Mouse (Mus musculus) CH12.LX (cell line): ENCODE data around the gene Pmpca. TPM values are rescaled to one million over a fixed set of nuclear protein-coding genes. Genes with fewer than 3 reads are reported as not detected.

Experiments
- DNase-seq: peaks from one replicate; pipeline ENCODE4 v3.0.0-alpha.2; 2013; ENCODE audit errors: extremely low read depth
- H3K27ac ChIP-seq: 2 replicates; pipeline ENCODE4 v1.5.1; 2012; ENCODE audit warnings: low read depth, mild to moderate bottlenecking, control low read depth, moderate library complexity; ENCODE audit not compliant: insufficient read depth
- H3K27me3 ChIP-seq: replicated peaks from 2 replicates; pipeline ENCODE3; 2012; ENCODE audit warnings: inconsistent platforms
- H3K36me3 ChIP-seq, 2 experiments: replicated peaks in 1 of 2; 2 replicates each; pipeline versions ENCODE3 to v1.6.1; 2012; ENCODE audit warnings: inconsistent platforms in 1 of 2, low read length in 1 of 2, mild to moderate bottlenecking in 1 of 2, mixed read lengths in 1 of 2, moderate library complexity in 1 of 2; ENCODE audit not compliant: control insufficient read depth in 1 of 2, insufficient read depth in 1 of 2
- H3K4me1 ChIP-seq, 2 experiments: 2 replicates each; pipeline ENCODE4 v1.6.1; 2012; ENCODE audit warnings: inconsistent platforms in 1 of 2, moderate library complexity in 1 of 2; ENCODE audit not compliant: insufficient read depth in 2 of 2, control insufficient read depth in 1 of 2
- H3K4me2 ChIP-seq: 2 replicates; pipeline ENCODE4 v1.6.1; 2012; ENCODE audit warnings: low read depth, mild to moderate bottlenecking, control low read depth; ENCODE audit not compliant: poor library complexity, insufficient read depth, severe bottlenecking
- H3K4me3 ChIP-seq, 3 experiments: fragments of 150-350 bp in 1 of 3; sonication (generic) in 1 of 3; replicated peaks in 1 of 3; 2 replicates each; pipeline versions ENCODE3 to v1.5.1; 2011 to 2012; ENCODE audit warnings: low read depth in 2 of 3, low read length in 2 of 3, mild to moderate bottlenecking in 2 of 3, moderate library complexity in 2 of 3, control low read depth in 1 of 3, improper control_type of control experiment in 1 of 3, inconsistent platforms in 1 of 3, mixed read lengths in 1 of 3; ENCODE audit not compliant: poor library complexity in 1 of 3
- H3K79me2 ChIP-seq: replicated peaks from 2 replicates; pipeline ENCODE4 v1.6.1; 2012; ENCODE audit warnings: mild to moderate bottlenecking, moderate library complexity; ENCODE audit not compliant: control insufficient read depth, poor library complexity, insufficient read depth, severe bottlenecking; ENCODE audit errors: extremely low read depth
- H3K9ac ChIP-seq: 2 replicates; pipeline ENCODE4 v1.6.1; 2012; ENCODE audit warnings: low read depth, mild to moderate bottlenecking, control low read depth, moderate library complexity; ENCODE audit not compliant: insufficient read depth
- H3K9me3 ChIP-seq: replicated peaks from 2 replicates; pipeline ENCODE3; 2012; ENCODE audit warnings: low read length, inconsistent platforms, mixed read lengths
- BHLHE40 ChIP-seq: IDR thresholded peaks from 2 replicates; pipeline ENCODE4 v1.6.1; 2011; ENCODE audit warnings: mild to moderate bottlenecking, low read depth, low read length, improper control_type of control experiment
- CHD1 ChIP-seq: IDR thresholded peaks from 2 replicates; pipeline ENCODE4 v1.6.1; 2012; ENCODE audit warnings: low read depth, low read length, improper control_type of control experiment, inconsistent platforms
- CHD2 ChIP-seq: IDR thresholded peaks from 2 replicates; pipeline ENCODE4 v1.6.1; 2011; ENCODE audit warnings: low read length, improper control_type of control experiment
- CTCF ChIP-seq, 2 experiments: IDR thresholded peaks in 1 of 2; conservative IDR thresholded peaks in 1 of 2; 2 replicates each; pipeline ENCODE4 v1.5.1; 2011 to 2012; ENCODE audit warnings: low read depth in 2 of 2, low read length in 2 of 2, improper control_type of control experiment in 1 of 2, inconsistent platforms in 1 of 2, mild to moderate bottlenecking in 1 of 2, moderate library complexity in 1 of 2
- ELF1 ChIP-seq: IDR thresholded peaks from 2 replicates; pipeline ENCODE4 v1.6.1; 2014; ENCODE audit warnings: low read depth, mild to moderate bottlenecking, inconsistent platforms, low read length, improper control_type of control experiment
- EP300 ChIP-seq: IDR thresholded peaks from 2 replicates; pipeline ENCODE4 v1.6.1; 2011; ENCODE audit warnings: low read length, improper control_type of control experiment
- ETS1 ChIP-seq: conservative IDR thresholded peaks from 2 replicates; pipeline ENCODE4 v1.6.1; 2012; ENCODE audit warnings: low read depth, mild to moderate bottlenecking, inconsistent platforms, low read length, improper control_type of control experiment, moderate library complexity
- GABPA ChIP-seq: IDR thresholded peaks from 2 replicates; pipeline ENCODE4 v1.6.1; 2012; ENCODE audit warnings: low read depth, low read length, improper control_type of control experiment, inconsistent platforms; ENCODE audit not compliant: insufficient replicate concordance
- HCFC1 ChIP-seq: IDR thresholded peaks from 2 replicates; pipeline ENCODE4 v1.6.1; 2012; ENCODE audit warnings: low read depth, mild to moderate bottlenecking, inconsistent platforms, low read length, improper control_type of control experiment
- IRF4 ChIP-seq: IDR thresholded peaks from 2 replicates; pipeline ENCODE4 v1.6.1; 2014; ENCODE audit warnings: low read depth, mild to moderate bottlenecking, inconsistent platforms, low read length, improper control_type of control experiment
- JUN ChIP-seq: IDR thresholded peaks from 2 replicates; pipeline ENCODE4 v1.6.1; 2011; ENCODE audit warnings: low read depth, mild to moderate bottlenecking, low read length, improper control_type of control experiment, moderate library complexity; ENCODE audit not compliant: insufficient read depth
- MAX ChIP-seq: IDR thresholded peaks from 2 replicates; pipeline ENCODE4 v1.6.1; 2011; ENCODE audit warnings: low read length, improper control_type of control experiment
- MAZ ChIP-seq: IDR thresholded peaks from 2 replicates; pipeline ENCODE4 v1.6.1; 2012; ENCODE audit warnings: low read depth, mild to moderate bottlenecking, inconsistent platforms, low read length, improper control_type of control experiment, moderate library complexity
- MEF2A ChIP-seq: IDR thresholded peaks from 2 replicates; pipeline ENCODE4 v1.6.1; 2014; ENCODE audit warnings: low read depth, mild to moderate bottlenecking, inconsistent platforms, low read length, improper control_type of control experiment, borderline replicate concordance
- MXI1 ChIP-seq: IDR thresholded peaks from 2 replicates; pipeline ENCODE4 v1.6.1; 2011; ENCODE audit warnings: mild to moderate bottlenecking, low read depth, low read length, improper control_type of control experiment
- MYC ChIP-seq: IDR thresholded peaks from 2 replicates; pipeline ENCODE4 v1.6.1; 2011; ENCODE audit warnings: low read depth, mild to moderate bottlenecking, improper control_type of control experiment, low read length
- NELFE ChIP-seq: IDR thresholded peaks from 2 replicates; pipeline ENCODE4 v1.6.1; 2011; ENCODE audit warnings: low read depth, low read length, improper control_type of control experiment
- NRF1 ChIP-seq: IDR thresholded peaks from 2 replicates; pipeline ENCODE4 v1.6.1; 2014; ENCODE audit warnings: low read depth, mild to moderate bottlenecking, inconsistent platforms, low read length, improper control_type of control experiment, moderate library complexity
- POLR2A ChIP-seq: IDR thresholded peaks from 2 replicates; pipeline ENCODE4 v1.6.1; 2011; ENCODE audit warnings: low read depth, mild to moderate bottlenecking, improper control_type of control experiment, low read length
- POLR2AphosphoS2 ChIP-seq: IDR thresholded peaks from 2 replicates; pipeline ENCODE4 v1.6.1; 2011; ENCODE audit warnings: low read depth, low read length, improper control_type of control experiment
- RAD21 ChIP-seq: IDR thresholded peaks from 2 replicates; pipeline ENCODE4 v1.6.1; 2011; ENCODE audit warnings: low read depth, mild to moderate bottlenecking, low read length, improper control_type of control experiment, moderate library complexity
- RCOR1 ChIP-seq: conservative IDR thresholded peaks from 2 replicates; pipeline ENCODE4 v1.6.1; 2012; ENCODE audit warnings: low read depth, mild to moderate bottlenecking, inconsistent platforms, low read length, improper control_type of control experiment
- SIN3A ChIP-seq: IDR thresholded peaks from 2 replicates; pipeline ENCODE4 v1.6.1; 2012; ENCODE audit warnings: low read length, improper control_type of control experiment, inconsistent platforms
- SMC3 ChIP-seq: IDR thresholded peaks from 2 replicates; pipeline ENCODE4 v1.6.1; 2011; ENCODE audit warnings: low read depth, low read length, improper control_type of control experiment
- TCF12 ChIP-seq: IDR thresholded peaks from 2 replicates; pipeline ENCODE4 v1.6.1; 2014; ENCODE audit warnings: low read depth, mild to moderate bottlenecking, inconsistent platforms, low read length, improper control_type of control experiment
- UBTF ChIP-seq: IDR thresholded peaks from 2 replicates; pipeline ENCODE4 v1.6.1; 2012; ENCODE audit warnings: low read depth, mild to moderate bottlenecking, inconsistent platforms, low read length, improper control_type of control experiment, moderate library complexity
- USF1 ChIP-seq: IDR thresholded peaks from 2 replicates; pipeline ENCODE4 v1.6.1; 2014; ENCODE audit warnings: low read depth, mild to moderate bottlenecking, inconsistent platforms, low read length, improper control_type of control experiment
- ZC3H11A ChIP-seq: IDR thresholded peaks from 2 replicates; pipeline ENCODE4 v1.6.1; 2012; ENCODE audit warnings: low read depth, mild to moderate bottlenecking, inconsistent platforms, low read length, improper control_type of control experiment
- ZMIZ1 ChIP-seq: IDR thresholded peaks from 2 replicates; pipeline ENCODE4 v1.6.1; 2012; ENCODE audit warnings: low read depth, mild to moderate bottlenecking, inconsistent platforms, low read length, improper control_type of control experiment
- dilution Hi-C: fragments of 300-500 bp; cut with MboI; formaldehyde crosslinking; loops from 2 replicates; pipeline ENCODE4 v1.14.3; 2020; ENCODE audit warnings: low sequenced_read_pairs; ENCODE audit not compliant: extremely low pct_unique_long_range_greater_than_20kb, extremely low pct_ligation_motif_present
- in situ Hi-C: fragments of 300-500 bp; cut with MboI; formaldehyde crosslinking; loops from 3 replicates; pipeline ENCODE4 v1.14.3; 2019; ENCODE audit warnings: low sequenced_read_pairs, low pct_ligation_motif_present, low pct_unique_long_range_greater_than_20kb, mixed read lengths
- polyA plus RNA-seq: library from polyadenylated mRNA; unstranded; fragments of >175 nt; gene quantifications from 2 replicates; pipeline ENCODE4 v1.2.1, GENCODE M21; 2012; ENCODE audit warnings: low read depth; ENCODE audit not compliant: insufficient read length
- total RNA-seq, 2 experiments: library from RNA; depleted of rRNA; stranded (reverse); fragments of 300-350 nt in 1 of 2; fragments of >200 nt in 1 of 2; gene quantifications; 2 replicates each; pipeline ENCODE4 v1.2.3; 2012 to 2014

Gene Pmpca
- total and polyA plus RNA-seq, 3 experiments: 74.7 to 143 (median 79.5) TPM

- Histone ChIP-seq H3K27me3 (no peaks in the 10 kb centered on the region), H3K4me3 (peak within 1 kb of the TSS; percentile 59 to 82 (median 79)), H3K9me3 (no peaks in the 10 kb centered on the region), H3K4me2 (peak within 1 kb of the TSS; percentile 58), H3K27ac (no peak within 1 kb of the TSS), H3K36me3 (peaks cover 31 to 74% of the 10 kb centered on the region in 2 experiments), H3K4me1 (peaks cover 10 to 41% of the 10 kb centered on the region in 2 experiments), H3K79me2 (no peaks in the 10 kb centered on the region), H3K9ac (peak within 1 kb of the TSS; percentile 74)
- dilution Hi-C loops (no loop called here), in situ Hi-C loops (loop anchor here (5.0 kb wide), 1 partner anchor 56 kb away; the partner anchor contains the start of gene Dnlz)
- TF ChIP-seq GABPA (peak; percentile 67), ZMIZ1 (no peak), NRF1 (peak; percentile 47), MYC (no peak), POLR2A (peak; percentile 69), USF1 (no peak), MEF2A (peak; percentile 42), NELFE (peak; percentile 66), MXI1 (peak; percentile 72), ELF1 (peak; percentile 85), MAZ (peak; percentile 57; the same call in 1 of the 2 replicates), TCF12 (peak; percentile 88), ZC3H11A (no peak), POLR2AphosphoS2 (peak; percentile 80; the same call in 1 of the 2 replicates), JUN (no peak), UBTF (peak; percentile 71; the same call in 1 of the 2 replicates), BHLHE40 (peak; percentile 49; the same call in 1 of the 2 replicates), IRF4 (peak; percentile 36; the same call in 1 of the 2 replicates), RAD21 (peak; percentile 3), EP300 (no peak), SIN3A (peak; percentile 83), CHD1 (no peak), RCOR1 (no peak), CHD2 (0 out of 2 replicates have a peak, but pooled peaks have one; percentile 22), ETS1 (0 out of 2 replicates have a peak, but pooled peaks have one; percentile 21), HCFC1 (peak; percentile 82), SMC3 (peak; percentile 40), CTCF (conservative IDR thresholded peaks at IDR 0.05 in 1 of 2, IDR thresholded peaks at IDR 0.05 in 1 of 2; ENCODE audit: low read depth in 2 of 2, low read length in 2 of 2) (peak in 1 of 2 experiments; percentile 88; a peak in 2 of 4 replicates), MAX (no peak; the same call in 1 of the 2 replicates)
- peak; percentile 89 for DNase-seq
Observed at GRCm38 (mm10) chr2:26408515-26409356, 19.6 kb downstream of the Pmpca start, which contains the start of gene Inpp5e. TSS of gene Inpp5e (minus strand) at chr2:26409203.
